Mouse (Mus musculus): ENCODE results near the gene Dnase1l3.
A peak's percentile ranks its signal among the peaks of the same experiment; 100 is the strongest.

The Dnase1l3 gene

DNA sequence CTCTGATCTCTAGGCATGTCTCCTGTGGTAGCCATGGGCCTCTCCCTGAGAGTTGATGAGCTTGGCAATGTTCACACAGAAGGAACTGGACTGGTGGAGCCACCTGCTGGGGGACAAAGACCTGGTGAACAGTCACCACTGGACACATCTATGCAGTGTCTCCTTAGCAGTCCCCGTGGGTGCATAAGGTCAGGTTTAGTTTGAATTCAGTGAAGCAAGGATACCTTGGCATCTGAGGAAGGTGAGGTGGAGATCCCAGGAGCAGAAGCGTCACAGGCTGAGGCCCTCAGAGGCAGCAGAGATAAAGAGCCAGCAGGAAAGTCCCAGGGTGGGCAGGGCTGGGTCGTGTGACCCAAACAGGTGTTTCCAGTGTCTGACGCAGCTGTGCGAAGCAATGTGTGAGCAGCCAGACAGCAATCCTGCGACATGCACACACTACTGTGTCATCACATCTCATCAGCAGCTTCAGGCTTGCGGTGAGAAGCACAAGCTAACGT lies at the start of gene Dnase1l3:
Gene Dnase1l3 (minus strand): TSS at position 303 of the 497 bp plus-strand sequence.
- DNase-seq, result peak; percentile 29 to 39

DNA sequence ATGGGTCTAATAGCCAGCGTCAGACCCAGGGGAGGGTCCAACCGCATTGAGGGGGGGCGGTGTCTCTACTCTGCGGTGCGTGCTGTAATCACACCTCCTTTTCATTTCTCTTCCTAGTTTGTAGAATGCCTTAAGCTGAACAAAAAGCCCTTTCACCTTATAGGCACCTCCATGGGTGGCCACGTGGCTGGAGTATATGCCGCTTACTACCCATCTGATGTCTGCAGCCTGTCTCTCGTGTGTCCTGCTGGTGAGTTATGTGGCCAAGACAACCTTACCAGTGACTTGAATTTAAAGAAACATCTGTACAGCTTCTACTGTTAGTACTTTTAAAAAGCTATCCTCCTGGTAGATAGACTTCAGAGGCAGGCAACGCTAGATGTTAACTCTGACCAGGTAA lies 48.2 kb upstream of the Dnase1l3 start:
- DNase-seq, result no peak

DNA sequence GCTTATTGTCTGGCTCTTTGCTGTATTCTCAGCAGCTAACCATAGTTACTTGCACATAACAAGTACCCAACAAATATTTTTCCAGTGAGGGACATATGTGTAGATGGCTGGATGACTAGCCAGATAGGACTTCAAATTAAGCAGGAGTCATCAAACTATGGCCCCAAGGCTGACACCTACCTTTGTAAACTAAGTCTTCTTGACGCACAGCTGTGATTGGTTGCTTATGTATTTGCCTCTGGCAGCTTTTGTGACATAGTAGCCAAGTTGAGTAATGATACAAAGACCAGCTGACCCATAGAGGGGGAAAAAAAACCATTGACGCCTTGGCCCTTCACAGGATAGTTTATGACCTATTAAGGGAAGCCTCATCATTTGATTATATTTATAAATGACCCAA lies 47.7 kb upstream of the Dnase1l3 start:
- no peak for DNase-seq

DNA sequence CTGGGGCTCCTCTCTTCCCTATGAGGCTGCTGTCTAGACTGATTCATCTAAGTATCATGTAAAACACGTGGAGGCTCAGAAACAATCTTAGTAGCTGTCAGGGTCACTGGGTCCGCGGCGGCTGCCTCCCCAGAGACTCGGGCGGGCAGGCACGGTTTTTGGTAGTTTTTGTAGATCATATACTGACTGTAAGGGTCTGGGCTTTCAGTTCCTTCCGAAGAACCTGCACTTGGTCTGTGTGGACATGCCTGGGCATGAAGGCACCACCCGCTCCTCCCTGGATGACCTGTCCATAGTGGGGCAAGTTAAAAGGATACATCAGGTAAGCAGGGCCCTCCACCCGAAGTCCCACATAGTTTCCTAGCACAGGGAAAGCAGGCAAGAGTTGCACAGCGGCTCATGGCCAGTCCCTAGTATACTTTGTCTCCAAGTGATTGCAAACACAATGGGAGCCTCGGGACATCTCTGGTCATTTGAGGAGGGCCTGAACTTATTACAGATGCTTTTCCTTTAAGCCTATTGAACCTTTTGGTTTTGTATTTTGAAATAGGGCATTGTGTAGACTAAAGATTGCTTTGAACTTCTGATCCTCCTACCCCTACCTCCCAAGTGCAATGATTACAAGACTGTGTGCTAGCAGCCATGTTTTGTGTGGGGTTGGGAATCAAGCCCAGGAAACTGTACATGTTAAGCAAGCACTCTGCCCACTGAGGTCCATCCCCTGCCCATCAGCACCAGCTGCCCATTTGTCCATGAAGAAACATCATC lies 46.7 kb upstream of the Dnase1l3 start:
- no peak for DNase-seq

DNA sequence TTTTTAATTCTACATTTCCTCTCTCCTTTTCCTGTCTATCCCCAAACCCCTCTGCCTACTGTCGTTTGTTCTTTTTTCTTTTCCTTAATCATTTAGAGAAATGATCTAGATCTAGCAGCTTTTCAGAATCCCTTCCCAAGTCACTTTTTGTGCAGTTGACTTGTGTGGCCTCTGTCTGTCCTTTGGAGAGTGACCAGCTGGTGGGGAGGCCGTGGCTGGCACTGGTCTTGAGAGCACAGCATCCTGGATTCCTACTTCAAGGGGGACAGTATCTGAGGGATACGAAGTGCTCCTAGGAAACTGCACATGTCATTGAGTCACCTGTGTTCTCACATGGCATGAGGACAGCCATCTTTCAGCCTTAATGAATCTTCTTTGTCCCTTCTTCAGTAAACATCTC lies 45.8 kb upstream of the Dnase1l3 start:
- no peak for DNase-seq

DNA sequence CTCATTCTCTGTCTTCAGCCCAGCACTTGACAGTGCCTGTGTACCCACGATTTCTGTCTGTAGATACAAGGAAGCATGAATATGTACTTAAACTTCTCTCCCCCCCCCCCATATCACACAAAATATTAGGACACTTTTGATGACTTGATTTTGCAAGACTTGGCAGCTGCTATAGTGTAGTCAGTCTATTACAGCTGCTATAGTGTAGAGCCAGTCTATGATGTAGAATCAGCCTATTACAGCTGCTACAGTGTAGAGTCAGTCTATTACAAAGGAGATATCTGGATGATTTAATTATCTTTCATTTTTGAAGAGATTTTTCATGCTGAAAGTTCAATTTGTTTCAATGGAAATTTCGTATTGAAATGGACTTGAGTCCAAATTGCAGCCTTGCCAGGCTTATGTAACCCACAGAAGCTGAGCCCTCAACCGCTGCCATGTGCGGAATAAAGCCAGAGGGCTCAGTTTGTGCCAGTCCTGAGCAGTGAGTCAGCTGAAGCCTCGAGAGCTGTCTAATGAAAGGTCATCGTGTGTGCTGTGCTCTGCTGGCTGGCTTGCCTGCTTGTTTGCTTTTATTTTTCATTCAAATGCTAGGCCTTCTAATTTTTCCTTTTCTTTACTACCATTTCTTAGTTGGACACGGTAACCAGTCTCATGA lies 44.5 kb upstream of the Dnase1l3 start:
- DNase-seq, result peak; percentile 46 to 48

DNA sequence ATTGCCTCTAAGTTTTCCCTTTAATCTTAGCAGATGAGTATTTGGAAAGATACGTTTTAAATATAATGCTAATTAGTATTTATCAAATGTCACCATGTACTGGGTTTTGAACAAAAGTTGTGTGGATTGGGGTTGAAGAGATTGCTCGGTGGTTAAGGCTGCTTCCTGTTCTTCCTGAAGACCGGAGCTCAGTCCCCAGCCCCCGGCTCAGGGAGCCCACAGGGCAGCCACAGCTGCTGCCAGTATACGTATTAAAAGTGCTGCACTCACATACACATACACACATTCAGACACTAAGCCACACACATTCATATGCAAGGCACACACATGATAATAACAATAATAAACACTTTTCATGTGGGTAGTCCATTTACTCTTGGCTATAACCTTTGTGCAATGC lies 43.8 kb upstream of the Dnase1l3 start:
- DNase-seq, result no peak

DNA sequence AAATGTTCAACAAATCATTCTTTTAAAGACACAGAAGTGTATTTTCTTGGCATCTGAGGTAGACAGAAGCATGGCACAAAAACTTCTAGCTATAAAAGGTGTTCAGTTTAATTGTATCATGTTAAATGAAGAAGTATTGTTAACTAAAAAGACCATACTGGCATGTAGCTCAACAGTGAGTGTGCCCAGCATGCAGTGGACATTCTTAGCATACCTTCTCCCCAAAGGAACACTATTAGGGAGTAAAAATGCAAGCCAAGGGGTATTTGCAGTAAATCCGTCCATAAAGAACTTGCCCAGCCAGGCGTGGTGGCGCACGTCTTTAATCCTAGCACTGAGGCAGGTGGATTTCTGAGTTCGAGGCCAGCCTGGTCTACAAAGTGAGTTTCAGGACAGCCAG lies 42.0 kb upstream of the Dnase1l3 start:
- DNase-seq, result no peak

DNA sequence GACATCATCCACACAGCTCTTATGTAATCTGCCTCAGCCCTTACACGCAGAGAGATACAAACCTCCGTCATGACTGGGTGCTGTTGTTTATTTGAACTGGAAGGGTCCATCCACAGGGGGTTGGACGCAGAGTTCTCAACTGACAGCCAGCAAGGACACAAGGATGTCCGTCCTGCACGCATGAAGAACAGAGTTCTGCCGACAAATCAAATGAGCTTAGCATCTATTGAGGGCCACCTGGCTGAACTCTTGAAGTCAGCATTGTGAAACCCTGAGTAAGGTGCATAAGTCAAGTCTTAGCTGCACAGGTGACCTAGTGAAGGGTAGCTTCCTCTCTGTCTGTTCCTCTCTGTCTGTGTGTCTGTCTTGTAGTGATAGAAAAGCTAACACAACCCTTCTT lies 41.6 kb upstream of the Dnase1l3 start:
- no peak for DNase-seq

DNA sequence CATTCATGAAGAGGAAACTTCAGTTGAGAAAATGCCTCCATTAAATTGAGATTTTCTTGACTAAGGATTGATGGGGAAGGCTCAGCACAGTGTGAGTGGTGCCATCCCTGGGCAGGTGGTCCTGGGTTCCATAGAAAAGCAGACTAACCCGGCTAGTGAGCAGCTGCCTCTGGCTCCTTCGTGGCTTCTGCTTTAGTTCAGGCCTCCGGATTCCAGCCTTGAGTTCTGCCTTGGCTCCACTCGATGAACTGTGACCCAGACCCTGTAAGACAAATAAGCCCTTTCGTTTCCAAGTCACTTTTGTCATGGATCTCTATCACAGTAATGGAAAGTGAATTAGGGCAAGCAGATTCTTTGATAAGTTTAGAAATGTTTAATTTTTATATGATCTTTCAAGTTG lies 40.2 kb upstream of the Dnase1l3 start:
- no peak for DNase-seq

DNA sequence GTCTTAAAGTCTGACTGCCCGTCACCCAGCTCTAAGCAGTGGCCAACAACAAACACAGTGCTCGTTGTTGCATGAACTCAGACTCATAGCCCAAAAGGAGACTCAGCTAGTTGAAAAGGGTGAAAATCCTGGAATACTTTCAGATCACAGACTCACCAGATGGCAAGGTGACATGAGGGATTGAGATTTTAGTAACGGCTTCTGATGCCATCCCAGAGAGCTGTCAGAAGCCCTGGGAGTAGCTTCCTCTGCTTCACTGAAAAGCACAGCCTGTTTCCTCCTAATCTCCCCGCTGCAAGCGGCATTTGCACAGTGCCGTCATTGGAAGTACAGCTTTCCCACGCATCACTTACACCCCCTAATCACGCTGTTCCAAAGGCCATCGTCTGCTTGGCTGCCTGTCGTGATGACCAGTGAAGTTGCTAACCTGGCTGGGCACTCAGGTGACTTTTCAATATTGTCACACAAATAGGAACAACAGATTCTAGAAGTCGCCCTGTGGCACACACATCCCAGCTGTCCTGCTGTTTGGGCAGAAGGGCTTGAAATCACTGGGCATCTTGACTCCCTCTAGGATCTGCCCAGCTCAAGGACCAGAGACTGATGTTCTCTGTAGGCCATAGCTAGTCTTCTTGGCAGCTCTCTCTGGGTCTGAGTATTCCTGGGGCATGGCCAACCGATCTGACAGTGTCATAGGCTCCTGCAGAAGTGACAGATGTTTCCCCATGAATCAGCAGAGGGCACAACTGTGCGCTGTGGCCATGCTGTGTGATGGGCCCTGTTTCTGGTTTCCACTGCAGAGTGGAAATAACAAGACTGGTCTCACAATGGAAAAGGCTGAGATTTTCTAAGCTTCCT lies 37.9 kb upstream of the Dnase1l3 start:
- no peak for DNase-seq

DNA sequence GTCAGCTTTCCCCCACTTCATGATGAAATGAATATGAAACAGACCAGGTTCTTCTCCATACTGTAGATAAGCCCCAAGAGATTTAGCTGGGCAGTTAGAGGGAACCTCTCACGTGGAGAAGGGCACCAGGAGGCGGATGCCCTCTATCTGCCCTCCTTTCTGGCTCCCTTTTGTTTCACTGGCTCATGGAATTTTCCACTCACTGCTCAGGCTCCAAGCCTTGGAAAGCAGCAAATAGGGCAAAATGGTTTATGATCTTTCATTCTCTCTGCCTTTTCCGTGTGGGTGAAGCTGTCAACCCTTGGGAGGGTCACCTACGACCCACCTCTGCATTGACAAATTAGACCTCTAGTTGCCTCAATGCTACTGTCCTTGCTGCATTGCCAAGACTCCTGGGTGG lies 36.2 kb upstream of the Dnase1l3 start:
- no peak for DNase-seq

DNA sequence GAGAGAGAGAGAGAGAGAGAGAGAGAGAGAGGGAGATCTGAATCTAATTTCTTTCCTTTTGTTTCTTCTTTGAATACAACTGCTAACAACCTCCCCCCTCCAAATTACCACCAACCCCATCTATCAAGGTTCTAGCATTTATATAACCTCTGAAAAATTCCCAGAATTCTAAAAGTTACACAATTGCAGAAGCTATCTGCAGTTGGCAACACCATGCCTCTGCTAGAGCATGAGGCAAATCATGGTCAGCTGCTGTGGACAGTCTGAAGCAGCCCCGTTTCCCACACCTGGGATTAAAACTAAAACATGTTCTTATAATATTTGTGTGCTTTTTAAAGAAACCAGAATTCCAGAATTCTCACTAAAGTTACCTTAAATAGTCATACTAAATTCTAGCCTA lies 35.4 kb upstream of the Dnase1l3 start:
- DNase-seq, result no peak

DNA sequence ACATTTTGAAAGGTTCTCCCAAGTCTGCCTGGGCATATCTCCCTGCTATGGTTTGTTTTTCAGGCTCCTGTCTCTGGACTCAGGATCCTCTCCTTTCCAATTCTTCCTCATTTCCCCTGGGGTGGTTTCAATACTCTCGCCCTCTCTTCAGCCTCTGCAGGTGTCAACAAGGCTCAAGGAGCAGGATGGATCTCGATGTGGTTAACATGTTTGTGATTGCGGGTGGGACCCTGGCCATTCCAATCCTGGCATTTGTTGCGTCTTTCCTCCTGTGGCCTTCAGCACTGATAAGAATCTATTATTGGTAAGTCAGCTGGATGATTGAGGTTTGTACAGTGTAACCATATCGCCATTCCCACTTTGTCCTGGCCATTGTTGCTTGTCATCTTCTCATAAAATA lies 33.7 kb upstream of the Dnase1l3 start:
- DNase-seq, result no peak

DNA sequence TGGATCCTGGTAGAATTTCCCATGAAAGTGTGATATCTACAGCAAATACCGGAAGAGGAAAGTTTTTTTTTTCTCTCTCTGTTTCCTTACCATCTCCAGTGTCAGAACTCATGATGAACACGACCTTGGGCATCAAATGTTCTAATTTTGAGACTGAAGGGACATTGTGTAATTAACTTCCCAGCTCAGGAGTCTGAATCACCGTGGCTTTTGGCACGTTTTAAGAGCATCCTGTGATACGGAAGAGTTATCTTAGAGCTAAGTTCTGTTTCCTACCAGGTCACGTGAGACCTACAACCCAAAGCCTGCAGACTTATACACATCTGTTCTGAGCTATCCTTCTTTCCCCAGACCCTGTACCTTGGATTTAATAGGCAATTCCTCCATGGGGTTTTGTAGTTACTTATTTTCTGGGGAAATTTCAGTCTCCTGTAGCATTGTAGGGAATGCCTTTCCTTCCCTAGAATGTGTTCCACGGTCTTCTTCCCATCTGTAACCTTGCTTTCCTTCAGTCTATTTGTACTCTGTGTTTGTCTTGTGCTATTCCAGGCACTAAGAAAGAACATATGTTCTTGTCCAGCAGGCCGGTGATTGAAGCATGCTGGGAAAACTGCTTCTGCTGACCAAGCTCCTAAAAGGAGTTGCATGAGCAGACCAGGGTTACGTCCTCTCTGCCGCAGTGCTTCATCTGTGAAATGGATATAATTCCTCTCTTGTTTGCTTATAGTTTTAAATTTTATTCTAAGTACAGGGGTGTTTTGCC lies 32.6 kb upstream of the Dnase1l3 start:
- no peak for DNase-seq

DNA sequence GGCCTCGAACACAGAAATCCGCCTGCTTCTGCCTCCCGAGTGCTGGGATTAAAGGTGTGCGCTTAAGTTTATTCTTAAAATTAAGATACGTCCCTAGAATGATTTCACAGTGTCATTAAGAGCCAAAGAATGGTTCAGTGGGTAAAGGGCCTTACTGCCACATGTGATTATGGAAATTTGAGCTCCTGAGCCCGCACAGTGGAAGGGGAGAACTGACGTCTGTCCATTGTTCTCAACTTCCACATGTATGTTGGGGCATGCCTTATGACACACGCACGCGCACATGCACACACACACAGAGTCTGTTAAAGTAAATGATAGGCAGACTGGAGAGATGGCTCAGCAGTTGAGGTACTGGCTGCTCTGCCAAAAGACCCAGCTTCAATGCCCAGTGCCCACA lies 30.6 kb upstream of the Dnase1l3 start:
- DNase-seq, result no peak

DNA sequence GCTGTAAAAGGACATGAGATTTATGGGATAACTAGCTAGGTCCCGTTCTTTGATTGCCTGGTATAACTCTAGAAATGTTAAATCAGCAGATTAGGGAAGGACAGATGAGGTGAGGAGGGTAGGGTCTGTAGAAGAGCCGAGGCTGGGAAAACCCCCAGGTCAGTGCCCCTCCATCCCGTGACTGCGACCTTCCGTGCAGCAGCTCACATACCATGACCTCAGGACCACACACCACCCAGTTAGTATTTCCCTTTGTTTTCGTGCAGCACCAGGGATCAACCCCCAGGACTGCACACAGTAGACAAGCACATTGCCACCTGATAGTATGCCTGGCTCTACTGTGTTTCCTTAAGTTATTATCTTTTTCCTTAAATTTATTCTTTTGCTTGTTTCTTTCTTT lies 30.1 kb upstream of the Dnase1l3 start:
- DNase-seq, result no peak

DNA sequence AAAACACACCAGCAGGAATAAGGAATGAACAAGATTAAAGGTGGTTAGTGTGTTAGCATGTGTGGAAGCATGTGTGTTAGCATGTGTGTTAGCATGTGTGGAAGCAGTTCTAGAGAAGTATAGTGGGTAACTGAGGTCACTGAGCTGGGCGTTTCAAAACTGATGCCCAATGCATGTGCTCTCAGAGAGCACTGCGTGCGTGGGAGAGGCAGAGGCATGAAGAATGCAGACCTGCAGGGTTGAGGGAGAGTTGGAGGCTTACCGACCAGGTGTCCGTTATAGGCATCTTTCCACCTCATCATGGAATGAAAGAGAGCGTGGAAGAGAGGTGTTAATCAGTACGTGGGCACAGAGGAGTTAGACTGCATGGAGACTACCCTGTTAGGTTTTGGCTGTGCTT lies 26.2 kb upstream of the Dnase1l3 start:
- no peak for DNase-seq

DNA sequence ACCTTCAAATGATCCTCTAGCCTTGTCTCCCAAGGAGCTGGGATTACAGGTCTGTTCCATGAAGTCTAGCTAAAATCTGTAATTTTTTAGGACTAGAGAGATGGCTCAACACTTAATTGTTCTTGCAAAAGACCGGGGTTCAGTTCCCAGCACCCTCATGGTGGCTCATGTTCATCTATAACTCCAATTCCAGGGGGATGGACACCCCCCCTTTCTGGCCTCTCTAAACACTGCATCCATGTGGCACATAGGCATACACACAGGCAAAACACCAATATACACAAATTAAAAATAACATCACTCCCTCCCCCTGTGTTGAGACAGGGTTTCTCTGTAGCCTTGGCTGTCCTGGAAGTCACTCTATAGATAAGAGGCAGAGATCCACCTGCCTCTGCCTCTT lies 25.6 kb upstream of the Dnase1l3 start:
- no peak for DNase-seq

DNA sequence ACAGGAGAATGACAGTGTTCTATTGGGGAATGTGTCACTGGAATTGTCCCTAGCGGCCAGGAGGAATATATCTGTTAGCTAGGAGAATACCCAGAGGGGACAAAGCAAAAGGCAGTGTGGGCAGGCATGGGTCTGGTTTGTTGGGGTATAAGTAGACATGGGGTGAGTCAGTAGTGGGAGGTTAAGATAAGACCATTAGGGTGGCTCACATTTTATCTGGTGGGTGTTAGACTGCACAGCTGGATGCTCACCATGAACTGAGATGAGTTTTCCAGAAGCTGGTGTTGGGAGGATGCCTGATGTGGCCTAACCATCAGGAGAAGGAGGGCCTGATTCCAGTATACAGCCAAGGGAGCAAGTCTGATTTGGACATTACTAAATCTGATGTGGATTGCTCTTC lies 22.6 kb upstream of the Dnase1l3 start:
- DNase-seq, result no peak

DNA sequence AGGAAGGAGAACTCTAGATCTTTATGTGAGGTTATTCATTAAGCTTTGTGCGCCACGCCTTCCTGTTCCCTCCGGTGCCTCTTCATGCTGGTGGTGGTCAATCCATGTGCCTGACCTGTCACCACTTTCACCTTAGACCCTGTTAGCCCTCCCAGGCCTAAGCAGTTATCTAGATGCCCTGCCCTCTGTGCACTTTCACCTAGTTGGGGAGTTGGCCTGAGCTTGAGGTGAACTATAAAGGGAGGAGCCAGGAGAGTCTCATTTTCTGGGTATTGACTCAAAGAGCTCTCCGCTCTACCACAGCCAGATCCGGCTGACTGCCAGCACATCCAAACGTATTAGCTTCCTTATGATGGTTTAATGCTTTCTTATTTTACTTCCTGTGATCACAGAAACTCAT lies 21.9 kb upstream of the Dnase1l3 start:
- peak in 1 of 2 experiments; percentile 34 for DNase-seq

DNA sequence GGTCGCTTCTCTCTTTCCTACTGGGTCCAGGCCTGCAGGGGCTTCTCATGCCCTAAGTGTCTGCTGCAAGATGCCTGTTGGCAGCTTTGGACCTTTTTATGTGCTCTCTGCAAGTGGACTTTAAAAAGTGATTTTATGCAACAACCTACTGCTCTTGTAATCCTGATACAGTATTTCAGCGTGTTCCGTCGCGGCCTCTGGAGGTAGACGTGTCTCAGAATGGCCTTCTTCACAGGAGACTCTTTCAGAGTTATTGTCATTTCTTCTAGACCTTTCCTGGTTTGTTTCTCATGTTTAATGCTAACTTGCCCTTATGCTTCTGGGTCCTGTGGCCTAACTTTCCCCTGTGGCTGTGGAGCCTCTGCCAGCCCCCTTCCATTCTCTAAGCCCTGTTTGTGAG lies 21.4 kb upstream of the Dnase1l3 start:
- DNase-seq, result no peak

DNA sequence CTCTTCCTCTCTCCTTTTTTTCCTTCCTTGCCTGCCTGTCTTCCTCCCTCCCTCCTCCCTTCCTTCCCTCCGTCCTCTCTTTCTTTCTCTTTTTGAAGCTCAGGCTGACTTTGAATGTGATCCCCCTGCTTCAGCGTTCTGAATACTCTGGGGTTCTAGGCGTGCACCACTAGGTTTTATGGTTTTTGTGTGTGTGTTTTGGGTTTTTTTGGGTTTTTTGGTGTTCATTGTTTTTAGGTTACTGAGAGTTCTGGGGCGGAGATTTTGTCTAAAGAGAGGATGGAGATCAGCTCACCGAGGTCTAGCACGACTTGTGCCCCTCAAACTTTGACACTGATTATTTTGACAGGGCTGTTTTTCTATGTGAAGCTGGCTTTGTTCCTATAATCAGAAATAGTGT lies 17.6 kb upstream of the Dnase1l3 start:
- no peak for DNase-seq
